29 mouse cellular contexts compared by ENCODE assay signal in genomic region chr11:46022983-46023382, GRCm38 (mm10). TPM values are rescaled to one million over a fixed set of nuclear protein-coding genes. Genes with fewer than 3 reads are reported as not detected.
"Had no signal": no experiment of that assay in that cellular context is flagged by ENCODE, and none has a peak within 500 bp of the region (broad histone marks: within the 10 kb centered on the region; RNA-seq: fewer than 3 reads in every experiment).

No protein-coding gene starts in this region.

- H3K4me1 ChIP-seq: heart, embryonic 10.5 days; heart, embryonic 15.5 days; hindbrain, embryonic 15.5 days; limb, embryonic 10.5 days; limb, embryonic 12.5 days; liver, embryonic 13.5 days had no signal

- H3K9me3 ChIP-seq: heart, embryonic 10.5 days; heart, embryonic 13.5 days; heart, embryonic 15.5 days; hindbrain, embryonic 13.5 days; hindbrain, embryonic 15.5 days; kidney, embryonic 15.5 days; limb, embryonic 10.5 days; limb, embryonic 12.5 days; liver, embryonic 13.5 days had no signal

- H3K4me2 ChIP-seq: heart, embryonic 13.5 days; heart, embryonic 15.5 days; hindbrain, embryonic 13.5 days; hindbrain, embryonic 15.5 days; kidney, embryonic 15.5 days; limb, embryonic 12.5 days; liver, embryonic 13.5 days had no signal

- H3K4me3 ChIP-seq: gastrocnemius, adult 2 months; heart, embryonic 10.5 days; heart, embryonic 13.5 days; heart, embryonic 15.5 days; hindbrain, embryonic 13.5 days; hindbrain, embryonic 15.5 days; kidney, embryonic 15.5 days; limb, embryonic 10.5 days; limb, embryonic 12.5 days; liver, embryonic 13.5 days had no signal

- H3K9ac ChIP-seq: forebrain, postnatal 0 days; heart, embryonic 13.5 days; heart, embryonic 15.5 days; hindbrain, embryonic 13.5 days; hindbrain, embryonic 15.5 days; kidney, embryonic 15.5 days; limb, embryonic 12.5 days; liver, embryonic 13.5 days had no signal

- H3K27ac ChIP-seq: gastrocnemius, adult 2 months; heart, embryonic 10.5 days; heart, embryonic 13.5 days; heart, embryonic 15.5 days; hindbrain, embryonic 13.5 days; hindbrain, embryonic 15.5 days; hindbrain, postnatal 0 days; kidney, embryonic 15.5 days; kidney, postnatal 0 days; limb, embryonic 10.5 days; limb, embryonic 12.5 days; liver, embryonic 13.5 days had no signal

- ATAC-seq: forebrain, postnatal 0 days; hindbrain, postnatal 0 days; intestine, embryonic 16.5 days had no signal

- H3K36me3 ChIP-seq: heart, embryonic 10.5 days; heart, embryonic 13.5 days; heart, embryonic 15.5 days; hindbrain, embryonic 13.5 days; hindbrain, embryonic 15.5 days; kidney, embryonic 15.5 days; limb, embryonic 10.5 days; limb, embryonic 12.5 days; liver, embryonic 13.5 days had no signal

- DNase-seq: forebrain, postnatal 0 days; gastrocnemius, adult 2 months; gastrocnemius, postnatal 10 days; gastrocnemius, postnatal 25 days; heart, adult 18-20 months; heart, postnatal 14 days; heart, postnatal 36 days; kidney, adult 11 months; kidney, adult 2 months; kidney, adult 9 months; kidney, postnatal 14 days; kidney, postnatal 36 days; layer of hippocampus, adult 9-11 months; layer of hippocampus, postnatal 36 days; liver, embryonic 13.5 days had no signal

- H3K27me3 ChIP-seq: heart, embryonic 13.5 days; heart, embryonic 15.5 days; hindbrain, embryonic 13.5 days; hindbrain, embryonic 15.5 days; kidney, embryonic 15.5 days; limb, embryonic 12.5 days; liver, embryonic 13.5 days had no signal

RNA-seq across cellular contexts. Expression of gene Sox30, which starts 42.9 kb away (rescaled TPM):
- total RNA-seq: gastrocnemius, adult 2 months; gastrocnemius, postnatal 25 days; hematopoietic stem cell, adult 5-6 weeks; hindbrain, postnatal 0 days had no signal
- polyA plus RNA-seq: large intestine, adult 2 months; liver, adult 2 months; liver, embryonic 13.5 days had no signal
